Mouse (Mus musculus) C3H10T1/2 (cell line): ENCODE measurements around the gene Clp1. TPM values are rescaled to one million over a fixed set of nuclear protein-coding genes. Genes with fewer than 3 reads are reported as not detected.

Experiments
- polyA plus RNA-seq, 2 experiments: library from polyadenylated mRNA; unstranded; fragments of >200 nt; fragmentation: generic; extraction: Trizol; gene quantifications; one replicate each; pipeline ENCODE4 v1.2.1; 2012; ENCODE audit warnings: missing spikeins in 2 of 2

Gene Clp1
- 1 to 10 TPM; 2.2 to 6.6 TPM for polyA plus RNA-seq

GRCm38 (mm10) chr2:84727172-84727858 is at the start of gene Clp1:
TSS of gene Clp1 (minus strand) at chr2:84727350.

GRCm38 (mm10) chr2:84775241-84775640 is 48.1 kb upstream of the Clp1 start, which contains the start of gene Serping1:
TSS of gene Serping1 (minus strand) at chr2:84775444.

GRCm38 (mm10) chr2:84743561-84743960 is 16.4 kb upstream of the Clp1 start, which contains the start of gene Gm19426:
TSS of gene Gm19426 (minus strand) at chr2:84743655.

GRCm38 (mm10) chr2:84733579-84734300 is 6.6 kb upstream of the Clp1 start, which contains the start of gene Ypel4:
TSS of gene Ypel4 (plus strand) at chr2:84734058.

GRCm38 (mm10) chr2:84714811-84715561 is 12.2 kb downstream of the Clp1 start, which contains the start of gene Zdhhc5:
TSS of gene Zdhhc5 (minus strand) at chr2:84715180.

GRCm38 (mm10) chr2:84679016-84679415 is 48.1 kb downstream of the Clp1 start, which contains the start of gene Tmx2:
TSS of gene Tmx2 (minus strand) at chr2:84679140.

GRCm38 (mm10) chr2:84677968-84678880 is 48.9 kb downstream of the Clp1 start, which contains the start of the genes Gm28635 and Med19:
TSS of gene Gm28635 (minus strand) at chr2:84678041.
TSS of gene Med19 (plus strand) at chr2:84678402.

Other genes starting within 250 kb of the Clp1 start
- 10 to 100 TPM in 1 of 2 experiments, 1 to 10 TPM in 1; 6.2 to 55.8 TPM for gene Ctnnd1, start 76.6 kb downstream of the Clp1 start, polyA plus RNA-seq
- under 1 TPM; 0.09 TPM for gene Btbd18, start 68.3 kb downstream of the Clp1 start, polyA plus RNA-seq
- 100 to 1,000 TPM; 317 to 435 TPM for gene Selenoh, start 56.6 kb downstream of the Clp1 start, polyA plus RNA-seq
- not detected for gene Gm28635, start 49.3 kb downstream of the Clp1 start, polyA plus RNA-seq
- 10 to 100 TPM in 1 of 2 experiments, 1 to 10 TPM in 1; 9.8 to 18.9 TPM for gene Med19, start 48.9 kb downstream of the Clp1 start, polyA plus RNA-seq
- 10 to 100 TPM; 13.4 to 61.9 TPM for gene Tmx2, start 48.2 kb downstream of the Clp1 start, polyA plus RNA-seq
- 10 to 100 TPM in 1 of 2 experiments, 1 to 10 TPM in 1; 4.3 to 26.8 TPM for gene Zdhhc5, start 12.2 kb downstream of the Clp1 start, polyA plus RNA-seq
- 1 to 10 TPM in 1 of 2 experiments, under 1 TPM in 1; 0.47 to 8.6 TPM for gene Ypel4, start 6.7 kb upstream of the Clp1 start, polyA plus RNA-seq
- gene Gm19426, start 16.3 kb upstream of the Clp1 start, polyA plus RNA-seq = 1 to 10 TPM; 7.2 to 8.3 TPM
- gene Serping1, start 48.1 kb upstream of the Clp1 start, polyA plus RNA-seq = under 1 TPM; 0.06 to 0.91 TPM
- gene Ube2l6, start 71.5 kb upstream of the Clp1 start, polyA plus RNA-seq = 10 to 100 TPM; 19.6 to 59.5 TPM
- gene Smtnl1, start 95.3 kb upstream of the Clp1 start, polyA plus RNA-seq = under 1 TPM; 0.02 TPM
- 10 to 100 TPM; 24.3 to 35.2 TPM for gene Timm10, start 99.6 kb upstream of the Clp1 start, polyA plus RNA-seq
- under 1 TPM; 0.01 to 0.04 TPM for gene Slc43a1, start 111.5 kb upstream of the Clp1 start, polyA plus RNA-seq
- 1 to 10 TPM in 1 of 2 experiments, under 1 TPM in 1; 0.43 to 7.1 TPM for gene Rtn4rl2, start 159.4 kb upstream of the Clp1 start, polyA plus RNA-seq
- 10 to 100 TPM in 1 of 2 experiments, 1 to 10 TPM in 1; 6.8 to 22.7 TPM for gene Slc43a3, start 209.2 kb upstream of the Clp1 start, polyA plus RNA-seq